Mouse (Mus musculus) midbrain, embryonic 14.5 days (tissue): Measurements from ENCODE around the gene Myf6. TPM values are rescaled to one million over a fixed set of nuclear protein-coding genes. Genes with fewer than 3 reads are reported as not detected.

Source experiments
- ATAC-seq: fragments of 200-750 bp; cut with Nextera tagmentation; 2 replicates; pipeline ENCODE4 v1.8.0; 2017; ENCODE audit warnings: moderate number of reproducible peaks, moderate library complexity; ENCODE audit not compliant: low FRiP score, low TSS enrichment
- DNase-seq: peaks from one replicate; pipeline ENCODE4 v3.0.0-alpha.2; 2015
- H3K27ac ChIP-seq: fragments of 300-500 bp; sonication (generic); replicated peaks from 2 replicates; pipeline ENCODE4 v1.5.1; 2014; ENCODE audit warnings: mild to moderate bottlenecking, low read depth, low read length, moderate library complexity
- H3K27me3 ChIP-seq: fragments of 300-500 bp; sonication (generic); 2 replicates; pipeline ENCODE4 v1.6.1; 2014; ENCODE audit warnings: low read length, control low read depth, mixed read lengths; ENCODE audit not compliant: control insufficient read depth, insufficient read depth
- H3K36me3 ChIP-seq: fragments of 300-500 bp; sonication (generic); 2 replicates; pipeline ENCODE4 v1.6.1; 2014; ENCODE audit warnings: low read length, control low read depth; ENCODE audit not compliant: control insufficient read depth, insufficient read depth
- H3K4me1 ChIP-seq: fragments of 300-500 bp; sonication (generic); 2 replicates; pipeline ENCODE4 v1.6.1; 2014; ENCODE audit warnings: mild to moderate bottlenecking, antibody characterized with exemption, low read length, control low read depth; ENCODE audit not compliant: control insufficient read depth, insufficient read depth
- H3K4me2 ChIP-seq: fragments of 300-500 bp; sonication (generic); 2 replicates; pipeline ENCODE4 v1.6.1; 2014; ENCODE audit warnings: mild to moderate bottlenecking, low read length, moderate library complexity
- H3K4me3 ChIP-seq: fragments of 300-500 bp; sonication (generic); replicated peaks from 2 replicates; pipeline ENCODE4 v1.5.1; 2014; ENCODE audit warnings: low read depth, low read length
- H3K9ac ChIP-seq: fragments of 300-500 bp; sonication (generic); replicated peaks from 2 replicates; pipeline ENCODE4 v1.6.1; 2014; ENCODE audit warnings: mild to moderate bottlenecking, low read length, moderate library complexity
- H3K9me3 ChIP-seq: fragments of 300-500 bp; sonication (generic); 2 replicates; pipeline ENCODE4 v1.6.1; 2016; ENCODE audit warnings: low read length, control low read depth, mixed read lengths; ENCODE audit not compliant: control insufficient read depth
- WGBS: fragments of 180-500 bp; shearing (Covaris S2); extraction: QIAGEN DNeasy Blood & Tissue Kit; methylation state at CpG from one replicate; pipeline ENCODE4 v1.1.7; 2014; 5-methylcytosine and 5-hydroxymethylcytosine counted together
- microRNA-seq: library from miRNA; unstranded; fragments of <30 nt; microRNA quantifications from one replicate; pipeline ENCODE4, GENCODE M21; 2016
- polyA plus RNA-seq: library from polyadenylated mRNA; unstranded; fragments of >200 nt; fragmentation: Nextera tagmentation; extraction: Ambion mirVana; gene quantifications from 2 replicates; pipeline ENCODE4 v1.2.1, GENCODE M21; 2014

Myf6 gene
- polyA plus RNA-seq, 1 experiment from 2014 or later, result not detected

DNA sequence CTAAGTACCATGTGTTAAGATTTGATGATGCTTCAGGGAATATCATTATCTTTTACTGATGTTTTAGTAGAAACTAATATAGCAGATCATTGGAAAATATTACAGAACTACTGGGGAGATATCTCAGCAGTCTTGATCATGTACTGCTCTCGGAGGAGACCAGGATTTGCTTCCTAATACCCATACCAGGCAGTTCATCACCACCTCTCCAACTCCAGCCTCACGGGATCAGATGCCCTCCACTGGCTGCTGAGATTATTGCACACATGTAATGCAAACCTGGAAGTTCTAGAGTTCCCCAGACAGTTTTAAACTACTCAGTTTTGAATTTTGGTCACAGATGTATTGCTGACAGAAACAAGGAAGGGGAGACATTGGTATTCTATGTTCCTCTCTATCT is 21.0 kb downstream of the Myf6 start:
- ATAC-seq, result no peak
- no peaks in the 10 kb centered on the region for H3K4me1 ChIP-seq
- DNase-seq, result no peak
- no peaks in the 10 kb centered on the region for H3K36me3 ChIP-seq
- H3K4me2 ChIP-seq, result no peak overlapping the region
- H3K9ac ChIP-seq, result no peak overlapping the region
- H3K4me3 ChIP-seq, result no peak overlapping the region
- H3K27me3 ChIP-seq, result no peaks in the 10 kb centered on the region
- H3K9me3 ChIP-seq, result no peaks in the 10 kb centered on the region
- WGBS, result 60% methylated on average over 2 of the region's 2 CpGs
- H3K27ac ChIP-seq, result no peak overlapping the region

DNA sequence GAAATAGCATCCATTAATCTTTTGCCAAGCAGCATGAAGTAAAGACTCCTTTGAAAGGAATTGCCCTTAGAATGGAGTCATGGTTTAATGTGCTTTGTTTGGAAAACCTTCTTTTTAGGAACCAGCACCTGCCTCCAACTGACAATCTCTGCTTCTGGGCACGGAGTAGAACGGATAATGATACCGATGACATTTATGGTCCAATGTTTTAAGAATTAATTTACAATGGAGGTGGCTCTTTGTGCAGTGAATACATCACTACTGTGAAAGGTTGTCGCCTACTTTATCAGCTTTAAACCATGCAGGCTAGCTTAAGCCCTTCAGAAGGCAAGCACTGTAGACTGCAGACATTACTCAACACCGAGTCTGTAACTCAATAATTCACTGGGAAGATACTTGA is 22.8 kb downstream of the Myf6 start:
- no peaks in the 10 kb centered on the region for H3K36me3 ChIP-seq
- H3K27me3 ChIP-seq, result no peaks in the 10 kb centered on the region
- H3K4me2 ChIP-seq, result no peak overlapping the region
- no peaks in the 10 kb centered on the region for H3K4me1 ChIP-seq
- H3K9ac ChIP-seq, result no peak overlapping the region
- no peak overlapping the region for H3K27ac ChIP-seq
- ATAC-seq, result no peak
- no peaks in the 10 kb centered on the region for H3K9me3 ChIP-seq
- WGBS, result 44% methylated on average over 5 of the region's 5 CpGs
- no peak overlapping the region for H3K4me3 ChIP-seq
- no peak for DNase-seq

DNA sequence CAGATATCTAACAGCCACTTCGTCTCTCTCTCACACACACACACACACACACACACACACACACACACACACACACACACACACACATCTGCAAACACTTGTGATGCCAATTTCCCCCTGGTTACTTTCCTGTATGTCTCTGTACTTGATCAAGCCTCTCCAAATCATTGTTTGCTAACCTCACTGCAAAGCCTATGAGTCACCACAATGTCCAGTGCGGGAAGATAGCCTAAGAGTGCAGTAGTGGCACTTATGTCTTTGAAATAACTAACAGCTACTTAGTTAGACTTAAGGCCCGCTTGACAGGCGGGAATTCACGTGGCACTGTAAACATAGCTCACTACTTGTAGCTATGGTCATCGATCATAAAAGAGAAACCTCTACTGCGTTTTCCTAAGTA is 26.7 kb downstream of the Myf6 start:
- Histone ChIP-seq H3K36me3 (no peaks in the 10 kb centered on the region), H3K9me3 (no peaks in the 10 kb centered on the region), H3K4me3 (no peak overlapping the region), H3K27me3 (no peaks in the 10 kb centered on the region), H3K4me1 (no peaks in the 10 kb centered on the region), H3K4me2 (no peak overlapping the region), H3K9ac (no peak overlapping the region), H3K27ac (no peak overlapping the region)
- WGBS, result 93% methylated on average over 7 of the region's 7 CpGs
- ATAC-seq, result no peak
- DNase-seq, result no peak

DNA sequence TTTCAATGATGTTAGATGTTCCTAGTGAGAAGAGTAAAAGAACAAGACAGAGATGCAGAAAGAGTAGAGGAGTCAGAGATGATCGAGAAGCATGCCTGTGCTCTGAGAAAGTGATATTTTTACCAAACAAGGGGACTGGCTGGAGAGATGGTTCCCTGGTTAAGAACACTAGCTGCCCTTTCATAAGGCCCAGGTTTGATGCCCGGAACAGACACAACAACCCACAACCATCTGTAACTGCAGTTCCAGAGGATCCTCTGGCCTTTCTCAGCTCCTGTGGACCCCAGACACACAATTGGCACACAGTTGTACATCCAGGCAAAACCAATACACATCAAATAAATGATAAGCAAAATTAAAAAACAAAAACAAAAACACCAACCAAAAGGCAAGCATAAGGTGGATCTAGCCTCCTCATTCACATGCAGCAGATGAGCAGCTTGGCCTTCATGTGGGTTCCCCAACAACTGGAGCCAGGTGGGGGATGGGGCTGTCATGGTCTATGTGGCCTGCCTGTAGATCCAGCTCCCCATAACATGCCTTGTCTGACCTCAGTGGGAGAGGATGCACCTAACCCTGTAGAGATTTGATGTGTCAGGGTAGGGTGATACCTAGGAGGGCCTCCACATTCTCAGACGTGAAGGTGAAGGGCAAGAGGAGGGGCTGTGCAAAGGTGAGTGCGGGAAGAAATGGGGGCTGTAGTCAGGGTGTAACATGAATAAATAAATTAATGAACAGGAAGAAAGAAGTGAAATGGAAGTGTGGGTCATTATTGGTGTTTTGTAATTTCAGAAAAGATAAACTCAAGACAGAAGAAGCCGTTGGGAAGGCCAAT is 44.8 kb downstream of the Myf6 start:
- no peak for DNase-seq
- no peak for ATAC-seq
- Histone ChIP-seq H3K4me2 (no peak overlapping the region), H3K36me3 (no peaks in the 10 kb centered on the region), H3K27ac (no peak overlapping the region), H3K27me3 (no peaks in the 10 kb centered on the region), H3K4me3 (no peak overlapping the region), H3K9me3 (no peaks in the 10 kb centered on the region), H3K4me1 (no peaks in the 10 kb centered on the region), H3K9ac (no peak overlapping the region)
- 90% methylated on average over 5 of the region's 5 CpGs for WGBS

Small RNA genes lying within 50 kb of the gene (microRNA-seq; reads per million reads assigned to microRNA genes)
- gene Gm44403, result not detected

Other genes starting within 250 kb of the Myf6 start
- gene Lin7a, start 223.1 kb downstream of the Myf6 start, polyA plus RNA-seq, result 37.0 and 40.3 TPM in 2 replicates
- not detected in 2 replicates for gene Myf5, start 8.6 kb downstream of the Myf6 start, polyA plus RNA-seq
- gene Ptprq, start 225.3 kb upstream of the Myf6 start, polyA plus RNA-seq, result 0.38 and 0.43 TPM in 2 replicates